Mouse (Mus musculus): ENCODE data around the gene Eps8l1. TPM values are rescaled to one million over a fixed set of nuclear protein-coding genes. Genes with fewer than 3 reads are reported as not detected.

The Eps8l1 gene
- total and polyA plus RNA-seq, 3 experiments = 4.2 to 8.4 (median 6.0) TPM

DNA sequence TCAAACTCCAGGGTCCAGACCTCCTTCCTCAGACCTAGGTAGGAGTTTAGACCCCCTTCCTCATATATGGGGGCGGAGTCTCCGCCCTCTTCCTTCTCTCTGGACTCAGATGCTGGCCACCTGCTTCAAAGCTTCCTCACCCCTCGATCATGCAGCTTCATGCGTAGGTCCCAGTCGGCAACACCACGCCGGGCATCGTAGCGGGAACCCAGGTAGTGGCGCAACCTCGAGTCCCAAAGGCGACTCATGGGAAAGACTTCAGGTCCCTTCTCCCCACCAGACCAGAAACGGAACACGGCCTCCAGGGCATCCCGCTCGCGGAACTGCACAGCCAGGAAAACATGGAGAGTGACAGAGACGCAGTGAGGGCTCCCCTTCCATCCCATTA, 66.8 kb downstream of the Eps8l1 start:
- Histone ChIP-seq H3K4me2 (ENCODE audit: insufficient read depth, low read depth, poor library complexity, severe bottlenecking) (peak overlapping the region; percentile 40; the same call in 1 of the 2 replicates), H3K9me3 (replicated peaks; ENCODE audit: low read length) (no peaks in the 10 kb centered on the region), H3K9ac (ENCODE audit: insufficient read depth, low read depth) (no peak overlapping the region), H3K27me3 (replicated peaks) (peaks cover 4% of the 10 kb centered on the region), H3K79me2 (replicated peaks; ENCODE audit: control insufficient read depth, extremely low read depth, insufficient read depth, poor library complexity, severe bottlenecking) (no peaks in the 10 kb centered on the region), H3K36me3 (replicated peaks in 1 of 2; ENCODE audit: control insufficient read depth in 1 of 2, insufficient read depth in 1 of 2, low read length in 1 of 2) (no peaks in the 10 kb centered on the region), H3K4me1 (ENCODE audit: control insufficient read depth in 1 of 2, insufficient read depth in 2 of 2) (peaks cover 7 to 12% of the 10 kb centered on the region in 2 experiments), H3K27ac (ENCODE audit: insufficient read depth, low read depth) (no peak overlapping the region), H3K4me3 (replicated peaks in 1 of 3; ENCODE audit: low read depth in 2 of 3, low read length in 2 of 3, poor library complexity in 1 of 3) (peak overlapping the region in 2 of 3 experiments; percentile 30 to 52)
- dilution Hi-C loops (cut with MboI; ENCODE audit: extremely low pct_ligation_motif_present, extremely low pct_unique_long_range_greater_than_20kb, low sequenced_read_pairs) (no loop called here), in situ Hi-C loops (cut with MboI; ENCODE audit: low pct_ligation_motif_present, low pct_unique_long_range_greater_than_20kb, low sequenced_read_pairs) (loop anchor here (5.0 kb wide), 1 partner anchor 50 kb away; no protein-coding TSS in a partner anchor)
- no peak for TF ChIP-seq USF1 (IDR thresholded peaks at IDR 0.05; ENCODE audit: low read depth, low read length)
- no peak for TF ChIP-seq KAT2A (IDR thresholded peaks at IDR 0.05; ENCODE audit: insufficient replicate concordance, low read length)
- TF ChIP-seq SIN3A (IDR thresholded peaks at IDR 0.05; ENCODE audit: low read length) = no peak; the same call in 1 of the 2 replicates
- TF ChIP-seq JUN (IDR thresholded peaks at IDR 0.05; ENCODE audit: insufficient read depth, low read depth, low read length) = no peak
- TF ChIP-seq EP300 (IDR thresholded peaks at IDR 0.05; ENCODE audit: low read length) = no peak
- no peak for TF ChIP-seq POLR2A (IDR thresholded peaks at IDR 0.05; ENCODE audit: low read depth, low read length)
- no peak for TF ChIP-seq UBTF (IDR thresholded peaks at IDR 0.05; ENCODE audit: low read depth, low read length)
- no peak for TF ChIP-seq IRF4 (IDR thresholded peaks at IDR 0.05; ENCODE audit: low read depth, low read length)
- TF ChIP-seq NRF1 (IDR thresholded peaks at IDR 0.05; ENCODE audit: low read depth, low read length) = no peak
- TF ChIP-seq ZNF384 (IDR thresholded peaks at IDR 0.05; ENCODE audit: low read depth, low read length) = no peak
- no peak for TF ChIP-seq MXI1 (IDR thresholded peaks at IDR 0.05; ENCODE audit: low read depth, low read length)
- TF ChIP-seq NELFE (IDR thresholded peaks at IDR 0.05; ENCODE audit: low read depth, low read length) = no peak
- TF ChIP-seq JUND (conservative IDR thresholded peaks at IDR 0.05; ENCODE audit: low read depth, low read length) = no peak
- TF ChIP-seq CHD2 (IDR thresholded peaks at IDR 0.05; ENCODE audit: low read length) = no peak
- no peak for TF ChIP-seq ELF1 (IDR thresholded peaks at IDR 0.05; ENCODE audit: low read depth, low read length)
- TF ChIP-seq BHLHE40 (IDR thresholded peaks at IDR 0.05; ENCODE audit: low read depth, low read length) = no peak
- TF ChIP-seq ZMIZ1 (IDR thresholded peaks at IDR 0.05; ENCODE audit: low read depth, low read length) = no peak
- no peak for DNase-seq (ENCODE audit: extremely low read depth)

Other genes with a start within 250 kb of the Eps8l1 start
- gene Lilra5, start 222.9 kb upstream of the Eps8l1 start, total RNA-seq (2012; rRNA removed) = not detected in 2 replicates
- not detected in 2 replicates for gene Lilra5, start 222.9 kb upstream of the Eps8l1 start, total RNA-seq (2014; rRNA removed)
- gene Lilra5, start 222.9 kb upstream of the Eps8l1 start, polyA plus RNA-seq (2012; ENCODE audit: insufficient read length, low read depth) = not detected in 2 replicates
- gene Ncr1, start 123.0 kb upstream of the Eps8l1 start, total RNA-seq (2012; rRNA removed) = not detected in 2 replicates
- not detected in 2 replicates for gene Ncr1, start 123.0 kb upstream of the Eps8l1 start, total RNA-seq (2014; rRNA removed)
- gene Ncr1, start 123.0 kb upstream of the Eps8l1 start, polyA plus RNA-seq (2012; ENCODE audit: insufficient read length, low read depth) = not detected in 2 replicates
- gene Gp6, start 62.9 kb upstream of the Eps8l1 start, total RNA-seq (2012; rRNA removed) = 0.17 and 0.55 TPM in 2 replicates
- gene Gp6, start 62.9 kb upstream of the Eps8l1 start, total RNA-seq (2014; rRNA removed) = 1.6 and 2.0 TPM in 2 replicates
- 0.60 and 0.64 TPM in 2 replicates for gene Gp6, start 62.9 kb upstream of the Eps8l1 start, polyA plus RNA-seq (2012; ENCODE audit: insufficient read length, low read depth)
- 17.6 and 22.8 TPM in 2 replicates for gene Rdh13, start 15.0 kb upstream of the Eps8l1 start, total RNA-seq (2012; rRNA removed)
- 18.1 and 20.9 TPM in 2 replicates for gene Rdh13, start 15.0 kb upstream of the Eps8l1 start, total RNA-seq (2014; rRNA removed)
- gene Rdh13, start 15.0 kb upstream of the Eps8l1 start, polyA plus RNA-seq (2012; ENCODE audit: insufficient read length, low read depth) = 12.3 and 16.4 TPM in 2 replicates
- gene Ppp1r12c, start 41.0 kb downstream of the Eps8l1 start, total RNA-seq (2012; rRNA removed) = 55.8 and 60.5 TPM in 2 replicates
- 71.0 and 78.1 TPM in 2 replicates for gene Ppp1r12c, start 41.0 kb downstream of the Eps8l1 start, total RNA-seq (2014; rRNA removed)
- gene Ppp1r12c, start 41.0 kb downstream of the Eps8l1 start, polyA plus RNA-seq (2012; ENCODE audit: insufficient read length, low read depth) = 103 and 112 TPM in 2 replicates
- 0.25 and 0.30 TPM in 2 replicates for gene Tnnt1, start 55.7 kb downstream of the Eps8l1 start, total RNA-seq (2012; rRNA removed)
- gene Tnnt1, start 55.7 kb downstream of the Eps8l1 start, total RNA-seq (2014; rRNA removed) = 0.53 TPM in 1 of 2 replicates, not detected in the other
- 0.36 and 0.76 TPM in 2 replicates for gene Tnnt1, start 55.7 kb downstream of the Eps8l1 start, polyA plus RNA-seq (2012; ENCODE audit: insufficient read length, low read depth)
- gene Tnni3, start 63.6 kb downstream of the Eps8l1 start, total RNA-seq (2012; rRNA removed) = 0.51 and 0.59 TPM in 2 replicates
- 0.64 TPM in 1 of 2 replicates, not detected in the other for gene Tnni3, start 63.6 kb downstream of the Eps8l1 start, total RNA-seq (2014; rRNA removed)
- 1.6 and 2.0 TPM in 2 replicates for gene Tnni3, start 63.6 kb downstream of the Eps8l1 start, polyA plus RNA-seq (2012; ENCODE audit: insufficient read length, low read depth)
- gene Dnaaf3, start 71.8 kb downstream of the Eps8l1 start, total RNA-seq (2012; rRNA removed) = 0.46 and 0.59 TPM in 2 replicates
- 0.16 TPM in 1 of 2 replicates, not detected in the other for gene Dnaaf3, start 71.8 kb downstream of the Eps8l1 start, total RNA-seq (2014; rRNA removed)
- 0.83 and 1.1 TPM in 2 replicates for gene Dnaaf3, start 71.8 kb downstream of the Eps8l1 start, polyA plus RNA-seq (2012; ENCODE audit: insufficient read length, low read depth)
- gene Syt5, start 86.9 kb downstream of the Eps8l1 start, total RNA-seq (2012; rRNA removed) = 0.34 and 0.68 TPM in 2 replicates
- gene Syt5, start 86.9 kb downstream of the Eps8l1 start, total RNA-seq (2014; rRNA removed) = 0.20 and 0.30 TPM in 2 replicates
- 0.30 and 0.46 TPM in 2 replicates for gene Syt5, start 86.9 kb downstream of the Eps8l1 start, polyA plus RNA-seq (2012; ENCODE audit: insufficient read length, low read depth)
- gene Ptprh, start 143.4 kb downstream of the Eps8l1 start, total RNA-seq (2012; rRNA removed) = not detected in 2 replicates
- gene Ptprh, start 143.4 kb downstream of the Eps8l1 start, total RNA-seq (2014; rRNA removed) = not detected in 2 replicates
- not detected in 2 replicates for gene Ptprh, start 143.4 kb downstream of the Eps8l1 start, polyA plus RNA-seq (2012; ENCODE audit: insufficient read length, low read depth)
- gene Tmem86b, start 170.7 kb downstream of the Eps8l1 start, total RNA-seq (2012; rRNA removed) = 5.9 and 7.2 TPM in 2 replicates
- gene Tmem86b, start 170.7 kb downstream of the Eps8l1 start, total RNA-seq (2014; rRNA removed) = 4.3 TPM in 2 replicates
- 9.1 and 10.6 TPM in 2 replicates for gene Tmem86b, start 170.7 kb downstream of the Eps8l1 start, polyA plus RNA-seq (2012; ENCODE audit: insufficient read length, low read depth)
- 85.6 and 91.2 TPM in 2 replicates for gene Ppp6r1, start 198.3 kb downstream of the Eps8l1 start, total RNA-seq (2012; rRNA removed)
- 53.0 and 59.2 TPM in 2 replicates for gene Ppp6r1, start 198.3 kb downstream of the Eps8l1 start, total RNA-seq (2014; rRNA removed)
- gene Ppp6r1, start 198.3 kb downstream of the Eps8l1 start, polyA plus RNA-seq (2012; ENCODE audit: insufficient read length, low read depth) = 108 and 118 TPM in 2 replicates
- 131 and 136 TPM in 2 replicates for gene Hspbp1, start 224.4 kb downstream of the Eps8l1 start, total RNA-seq (2012; rRNA removed)
- 92.3 and 98.8 TPM in 2 replicates for gene Hspbp1, start 224.4 kb downstream of the Eps8l1 start, total RNA-seq (2014; rRNA removed)
- 82.7 and 90.6 TPM in 2 replicates for gene Hspbp1, start 224.4 kb downstream of the Eps8l1 start, polyA plus RNA-seq (2012; ENCODE audit: insufficient read length, low read depth)
- 0.21 and 0.25 TPM in 2 replicates for gene Brsk1, start 229.9 kb downstream of the Eps8l1 start, total RNA-seq (2012; rRNA removed)
- not detected in 2 replicates for gene Brsk1, start 229.9 kb downstream of the Eps8l1 start, total RNA-seq (2014; rRNA removed)
- gene Brsk1, start 229.9 kb downstream of the Eps8l1 start, polyA plus RNA-seq (2012; ENCODE audit: insufficient read length, low read depth) = not detected in 2 replicates

Measured in CH12.LX (cell line).